ENCODE assay signal across 12 mouse cellular contexts in the genomic region with DNA sequence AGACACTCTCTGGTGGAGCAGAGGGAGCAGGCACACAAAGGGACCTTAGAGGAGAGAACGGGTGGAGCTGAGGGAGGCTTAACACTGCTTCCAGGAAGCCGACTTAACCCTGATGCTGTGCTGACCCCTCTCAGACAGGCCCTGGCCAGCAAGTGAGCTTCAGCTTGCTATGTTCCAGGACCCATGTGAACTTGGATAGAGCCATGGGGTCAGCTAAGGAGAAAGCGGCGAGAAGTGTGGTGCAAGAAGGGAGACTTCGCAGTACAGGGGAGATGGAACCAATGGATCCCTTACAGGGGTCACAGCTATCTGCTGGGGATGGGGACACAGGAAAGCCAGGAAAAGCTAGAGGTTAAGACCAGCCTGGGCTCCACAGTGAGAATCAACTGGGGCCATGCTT. TPM values are rescaled to one million over a fixed set of nuclear protein-coding genes. Genes with fewer than 3 reads are reported as not detected.
DNase-seq lines count a peak whose midpoint lies in the region; ATAC-seq lines count a peak whose summit lies in the region.
"Had no signal": no experiment of that assay in that cellular context is flagged by ENCODE, and none has a peak within 500 bp of the region (broad histone marks: within the 10 kb centered on the region; RNA-seq: fewer than 3 reads in every experiment).

No protein-coding gene starts in this region.

- peak; percentile 96 for DNase-seq in heart, adult 11 months
- DNase-seq in midbrain, embryonic 10.5 days (ENCODE audit: low spot score), result no peak
- DNase-seq in embryonic facial prominence, embryonic 11.5 days (ENCODE audit: low spot score), result no peak
- DNase-seq in right cerebral cortex, postnatal 36 days (ENCODE audit: low spot score in 2 of 2), result no peak
- DNase-seq: cerebellum, adult 9-11 months; thymus, postnatal 25 days had no signal

- H3K9ac ChIP-seq in heart, embryonic 11.5 days (ENCODE audit: low read depth, low read length), result no peak overlapping the region
- no peak overlapping the region for H3K9ac ChIP-seq in midbrain, embryonic 15.5 days
- peak overlapping the region; percentile 18; the same call in 1 of the 2 replicates for H3K9ac ChIP-seq in embryonic facial prominence, embryonic 11.5 days (replicated peaks; ENCODE audit: low read length)
- H3K9ac ChIP-seq in limb, embryonic 13.5 days, result peak overlapping the region; percentile 26; the same call in 1 of the 2 replicates
- H3K9ac ChIP-seq: hindbrain, embryonic 12.5 days had no signal

- no peak for ATAC-seq in heart, embryonic 11.5 days (replicated peaks; ENCODE audit: insufficient number of reproducible peaks, low FRiP score, low TSS enrichment)
- no peak for ATAC-seq in midbrain, embryonic 15.5 days (replicated peaks)
- no peak for ATAC-seq in embryonic facial prominence, embryonic 11.5 days (replicated peaks; ENCODE audit: insufficient number of reproducible peaks, low FRiP score, low TSS enrichment, low read depth)
- ATAC-seq in limb, embryonic 13.5 days (ENCODE audit: low FRiP score, low read depth), result no peak
- no peak for ATAC-seq in inflammation-experienced regulatory T-cells, adult 6 months
- ATAC-seq: CD4-positive, CD25-positive, alpha-beta regulatory T cell, adult 4 months had no signal

- H3K4me3 ChIP-seq in heart, embryonic 11.5 days (ENCODE audit: low read depth, low read length), result no peak overlapping the region
- H3K4me3 ChIP-seq in midbrain, embryonic 10.5 days, result no peak overlapping the region; the same call in 1 of the 2 replicates
- no peak overlapping the region for H3K4me3 ChIP-seq in midbrain, embryonic 15.5 days
- no peak overlapping the region for H3K4me3 ChIP-seq in embryonic facial prominence, embryonic 11.5 days (ENCODE audit: low read depth, low read length)
- H3K4me3 ChIP-seq in limb, embryonic 13.5 days, result no peak overlapping the region
- H3K4me3 ChIP-seq: hindbrain, embryonic 12.5 days had no signal

- no peaks in the 10 kb centered on the region for H3K36me3 ChIP-seq in heart, embryonic 11.5 days (ENCODE audit: control insufficient read depth, insufficient read depth, low read length)
- H3K36me3 ChIP-seq in midbrain, embryonic 10.5 days, result no peaks in the 10 kb centered on the region
- no peaks in the 10 kb centered on the region for H3K36me3 ChIP-seq in midbrain, embryonic 15.5 days (replicated peaks)
- no peaks in the 10 kb centered on the region for H3K36me3 ChIP-seq in embryonic facial prominence, embryonic 11.5 days (replicated peaks; ENCODE audit: control insufficient read depth, insufficient read depth, low read depth, low read length)
- H3K36me3 ChIP-seq in limb, embryonic 13.5 days, result no peaks in the 10 kb centered on the region
- H3K36me3 ChIP-seq: hindbrain, embryonic 12.5 days had no signal

- peaks cover 39% of the 10 kb centered on the region for H3K4me1 ChIP-seq in heart, embryonic 11.5 days (ENCODE audit: control insufficient read depth, insufficient read depth, low read length)
- peaks cover 55% of the 10 kb centered on the region for H3K4me1 ChIP-seq in midbrain, embryonic 10.5 days
- peaks cover 8% of the 10 kb centered on the region; the same call in 1 of the 2 replicates for H3K4me1 ChIP-seq in midbrain, embryonic 15.5 days
- H3K4me1 ChIP-seq in embryonic facial prominence, embryonic 11.5 days (ENCODE audit: control insufficient read depth, insufficient read depth, low read length), result peaks cover 12% of the 10 kb centered on the region
- peaks cover 58% of the 10 kb centered on the region for H3K4me1 ChIP-seq in limb, embryonic 13.5 days

- H3K4me2 ChIP-seq in heart, embryonic 11.5 days, result no peak overlapping the region
- H3K4me2 ChIP-seq in midbrain, embryonic 15.5 days, result no peak overlapping the region
- H3K4me2 ChIP-seq in embryonic facial prominence, embryonic 11.5 days (ENCODE audit: low read depth, low read length), result no peak overlapping the region
- H3K4me2 ChIP-seq in limb, embryonic 13.5 days (replicated peaks), result no peak overlapping the region
- H3K4me2 ChIP-seq: hindbrain, embryonic 12.5 days had no signal

- 0 out of 2 replicates have a peak, but pooled peaks cover 2% of the 10 kb centered on the region for H3K27me3 ChIP-seq in heart, embryonic 11.5 days (ENCODE audit: control insufficient read depth, insufficient read depth, low read length)
- H3K27me3 ChIP-seq in midbrain, embryonic 10.5 days (ENCODE audit: low read depth, poor library complexity, severe bottlenecking), result peaks cover 24% of the 10 kb centered on the region
- no peaks in the 10 kb centered on the region; the same call in 1 of the 2 replicates for H3K27me3 ChIP-seq in midbrain, embryonic 15.5 days (replicated peaks)
- no peaks in the 10 kb centered on the region for H3K27me3 ChIP-seq in embryonic facial prominence, embryonic 11.5 days (ENCODE audit: control insufficient read depth, insufficient read depth, low read length)
- no peaks in the 10 kb centered on the region for H3K27me3 ChIP-seq in limb, embryonic 13.5 days

- H3K9me3 ChIP-seq in heart, embryonic 11.5 days (replicated peaks; ENCODE audit: control insufficient read depth, low read length), result no peaks in the 10 kb centered on the region
- H3K9me3 ChIP-seq in midbrain, embryonic 10.5 days (replicated peaks), result no peaks in the 10 kb centered on the region
- H3K9me3 ChIP-seq in midbrain, embryonic 15.5 days, result no peaks in the 10 kb centered on the region
- no peaks in the 10 kb centered on the region for H3K9me3 ChIP-seq in embryonic facial prominence, embryonic 11.5 days (replicated peaks; ENCODE audit: control insufficient read depth, low read length)
- no peaks in the 10 kb centered on the region for H3K9me3 ChIP-seq in limb, embryonic 13.5 days
- H3K9me3 ChIP-seq: hindbrain, embryonic 12.5 days had no signal

- 67% methylated on average over 5 of the region's 5 CpGs for WGBS in heart, embryonic 11.5 days (ENCODE audit: insufficient replicate concordance)
- 68% methylated on average over 5 of the region's 5 CpGs for WGBS in midbrain, embryonic 10.5 days
- WGBS in midbrain, embryonic 15.5 days, result 70% methylated on average over 5 of the region's 5 CpGs
- WGBS in embryonic facial prominence, embryonic 11.5 days, result 62% methylated on average over 5 of the region's 5 CpGs
- WGBS in limb, embryonic 13.5 days, result 71% methylated on average over 5 of the region's 5 CpGs

- no peak overlapping the region for H3K27ac ChIP-seq in heart, embryonic 11.5 days (ENCODE audit: low read depth, low read length)
- peak overlapping the region; percentile 76 for H3K27ac ChIP-seq in midbrain, embryonic 10.5 days (replicated peaks)
- no peak overlapping the region for H3K27ac ChIP-seq in midbrain, embryonic 15.5 days
- H3K27ac ChIP-seq in embryonic facial prominence, embryonic 11.5 days (replicated peaks; ENCODE audit: low read depth, low read length), result peak overlapping the region; percentile 20; the same call in 1 of the 2 replicates
- H3K27ac ChIP-seq in limb, embryonic 13.5 days, result peak overlapping the region; percentile 99
- H3K27ac ChIP-seq: hindbrain, embryonic 12.5 days had no signal

RNA-seq across cellular contexts. Expression of a gene that starts 0.5 kb away (rescaled TPM):
- 120 and 134 TPM in 2 replicates for polyA plus RNA-seq in heart, embryonic 11.5 days (2014; fragmentation: Nextera tagmentation; extraction: Ambion mirVana)
- polyA plus RNA-seq in midbrain, embryonic 10.5 days (2016; fragmentation: Nextera tagmentation; extraction: Ambion mirVana), result 61.4 and 68.2 TPM in 2 replicates
- 15.1 and 16.7 TPM in 2 replicates for polyA plus RNA-seq in midbrain, embryonic 15.5 days (2015; fragmentation: Nextera tagmentation; extraction: Ambion mirVana)
- polyA plus RNA-seq in embryonic facial prominence, embryonic 11.5 days (2014; fragmentation: Nextera tagmentation; extraction: Ambion mirVana), result 133 and 142 TPM in 2 replicates
- polyA plus RNA-seq in limb, embryonic 13.5 days (2015; fragmentation: Nextera tagmentation; extraction: Ambion mirVana), result 152 and 157 TPM in 2 replicates
- polyA plus RNA-seq in inflammation-experienced regulatory T-cells, adult 6 months (2017; shearing (Covaris generic)), result under 1 TPM in 2 of 3 experiments, not detected in 1; 0.40 to 0.80 TPM

RNA-seq across cellular contexts. Expression of a gene that starts 12.2 kb away (rescaled TPM):
- 13.9 and 16.0 TPM in 2 replicates for polyA plus RNA-seq in heart, embryonic 11.5 days (2014; fragmentation: Nextera tagmentation; extraction: Ambion mirVana)
- 14.0 and 19.4 TPM in 2 replicates for polyA plus RNA-seq in midbrain, embryonic 10.5 days (2016; fragmentation: Nextera tagmentation; extraction: Ambion mirVana)
- 66.9 and 68.2 TPM in 2 replicates for polyA plus RNA-seq in midbrain, embryonic 15.5 days (2015; fragmentation: Nextera tagmentation; extraction: Ambion mirVana)
- 17.4 and 19.4 TPM in 2 replicates for polyA plus RNA-seq in embryonic facial prominence, embryonic 11.5 days (2014; fragmentation: Nextera tagmentation; extraction: Ambion mirVana)
- 27.9 and 28.7 TPM in 2 replicates for polyA plus RNA-seq in limb, embryonic 13.5 days (2015; fragmentation: Nextera tagmentation; extraction: Ambion mirVana)
- polyA plus RNA-seq in inflammation-experienced regulatory T-cells, adult 6 months (2017; shearing (Covaris generic)), result 10 to 100 TPM; 24.5 to 34.8 (median 31.0) TPM

RNA-seq across cellular contexts. Expression of a gene that starts 15.7 kb away (rescaled TPM):
- polyA plus RNA-seq in heart, embryonic 11.5 days (2014; fragmentation: Nextera tagmentation; extraction: Ambion mirVana), result not detected in 2 replicates
- polyA plus RNA-seq in midbrain, embryonic 10.5 days (2016; fragmentation: Nextera tagmentation; extraction: Ambion mirVana), result 0.25 and 0.28 TPM in 2 replicates
- 0.13 and 0.17 TPM in 2 replicates for polyA plus RNA-seq in midbrain, embryonic 15.5 days (2015; fragmentation: Nextera tagmentation; extraction: Ambion mirVana)
- polyA plus RNA-seq in embryonic facial prominence, embryonic 11.5 days (2014; fragmentation: Nextera tagmentation; extraction: Ambion mirVana), result 0.13 TPM in 1 of 2 replicates, not detected in the other
- 0.19 and 0.23 TPM in 2 replicates for polyA plus RNA-seq in limb, embryonic 13.5 days (2015; fragmentation: Nextera tagmentation; extraction: Ambion mirVana)
- polyA plus RNA-seq in inflammation-experienced regulatory T-cells, adult 6 months (2017; shearing (Covaris generic)), result under 1 TPM in 2 of 3 experiments, not detected in 1; 0.33 to 0.67 TPM

RNA-seq across cellular contexts. Expression of a gene that starts 15.8 kb away (rescaled TPM):
- polyA plus RNA-seq in heart, embryonic 11.5 days (2014; fragmentation: Nextera tagmentation; extraction: Ambion mirVana), result 26.0 and 28.0 TPM in 2 replicates
- 27.2 and 32.7 TPM in 2 replicates for polyA plus RNA-seq in midbrain, embryonic 10.5 days (2016; fragmentation: Nextera tagmentation; extraction: Ambion mirVana)
- polyA plus RNA-seq in midbrain, embryonic 15.5 days (2015; fragmentation: Nextera tagmentation; extraction: Ambion mirVana), result 18.8 and 19.1 TPM in 2 replicates
- polyA plus RNA-seq in embryonic facial prominence, embryonic 11.5 days (2014; fragmentation: Nextera tagmentation; extraction: Ambion mirVana), result 28.4 and 30.0 TPM in 2 replicates
- polyA plus RNA-seq in limb, embryonic 13.5 days (2015; fragmentation: Nextera tagmentation; extraction: Ambion mirVana), result 34.0 and 34.3 TPM in 2 replicates
- 10 to 100 TPM; 57.9 to 66.2 (median 65.6) TPM for polyA plus RNA-seq in inflammation-experienced regulatory T-cells, adult 6 months (2017; shearing (Covaris generic))

RNA-seq across cellular contexts. Expression of a gene that starts 15.9 kb away (rescaled TPM):
- polyA plus RNA-seq in heart, embryonic 11.5 days (2014; fragmentation: Nextera tagmentation; extraction: Ambion mirVana), result 5.9 and 6.5 TPM in 2 replicates
- 14.0 and 15.4 TPM in 2 replicates for polyA plus RNA-seq in midbrain, embryonic 10.5 days (2016; fragmentation: Nextera tagmentation; extraction: Ambion mirVana)
- polyA plus RNA-seq in midbrain, embryonic 15.5 days (2015; fragmentation: Nextera tagmentation; extraction: Ambion mirVana), result 11.3 and 11.8 TPM in 2 replicates
- polyA plus RNA-seq in embryonic facial prominence, embryonic 11.5 days (2014; fragmentation: Nextera tagmentation; extraction: Ambion mirVana), result 3.7 and 4.8 TPM in 2 replicates
- polyA plus RNA-seq in limb, embryonic 13.5 days (2015; fragmentation: Nextera tagmentation; extraction: Ambion mirVana), result 6.1 and 9.6 TPM in 2 replicates
- polyA plus RNA-seq in inflammation-experienced regulatory T-cells, adult 6 months (2017; shearing (Covaris generic)), result 10 to 100 TPM in 2 of 3 experiments, 1 to 10 TPM in 1; 8.6 to 14.1 (median 13.3) TPM

Comparison
In these comparisons a context has a peak if more than half of its experiments do, and no peak if none do; other contexts are left out.
1. H3K27ac ChIP-seq: peak in midbrain, embryonic 10.5 days (single experiment), embryonic facial prominence, embryonic 11.5 days (single experiment) and limb, embryonic 13.5 days (single experiment); none in heart, embryonic 11.5 days (single experiment) and midbrain, embryonic 15.5 days (single experiment).
2. H3K9ac ChIP-seq: peak in embryonic facial prominence, embryonic 11.5 days (single experiment) and limb, embryonic 13.5 days (single experiment); none in heart, embryonic 11.5 days (single experiment) and midbrain, embryonic 15.5 days (single experiment).